Mouse (Mus musculus) induced T-regulatory cell, adult 2 months (primary cell): ENCODE measurements around the gene Gm8138.
"Not testable (repeated sequence)": the region's sequence is repeated elsewhere in the genome, so short reads cannot be mapped to it uniquely, and the experiment has no call there.

ENCODE experiments used
- DNase-seq: peaks from one replicate; pipeline ENCODE4 v3.0.0-alpha.2; 2012; ENCODE audit warnings: low read depth

Gene Gm8138

GRCm38 (mm10) chr14:43416250-43416649, at the start of gene Gm8138:
TSS of gene Gm8138 (minus strand) at chr14:43416350.
- not testable (repeated sequence) for DNase-seq

DNA sequence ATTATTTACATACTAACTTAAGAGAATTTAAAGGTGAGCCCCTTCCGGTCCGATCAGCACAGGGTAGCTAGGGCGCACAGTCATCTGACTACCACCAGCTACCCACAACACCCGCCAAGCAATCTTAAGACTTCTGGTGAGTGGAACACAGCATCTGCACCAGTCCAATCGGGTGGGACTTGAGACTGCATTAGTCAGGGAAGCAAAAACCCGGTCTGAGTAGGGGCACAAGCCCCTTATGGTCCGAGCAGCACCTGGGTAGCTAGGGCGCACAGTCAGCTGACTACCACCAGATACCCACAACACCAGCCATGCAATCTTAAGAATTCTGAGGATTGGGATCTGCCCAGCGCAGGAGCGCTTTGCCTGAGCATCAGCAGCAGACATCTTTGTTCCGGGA, 54.4 kb downstream of the Gm8138 start:
- not testable (repeated sequence) for DNase-seq
